Mouse (Mus musculus) retina, postnatal 1 day (tissue): ENCODE data around the gene Tesmin.

Experiments
- DNase-seq: peaks from one replicate; pipeline ENCODE4 v3.0.0-alpha.2; 2012

The Tesmin gene

DNA sequence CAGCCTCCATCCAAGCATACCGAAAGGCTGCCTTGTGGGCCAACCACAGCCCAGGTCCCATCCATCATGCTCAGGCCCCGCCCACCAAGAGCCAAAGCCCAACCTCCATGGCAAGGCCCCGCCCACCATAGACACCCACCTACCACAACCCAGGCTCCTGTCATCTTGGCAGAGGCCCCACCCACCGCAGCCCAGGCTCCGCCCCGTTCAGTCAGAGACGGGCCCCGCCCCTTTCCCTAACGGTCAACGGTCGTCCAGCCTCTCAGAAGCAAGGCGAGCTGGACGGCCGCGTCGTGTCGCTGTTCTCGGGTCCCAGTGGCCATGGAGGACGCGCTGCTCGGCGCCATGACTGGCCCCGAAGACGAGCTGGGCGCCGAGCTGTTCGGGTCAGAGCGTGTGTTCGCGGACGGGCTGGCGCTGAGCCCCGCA is at the start of gene Tesmin:
Tesmin (plus strand) TSS at position 229 of the 429 bp plus-strand sequence.
- DNase-seq: peak; percentile 93

GRCm38 (mm10) chr19:3339187-3339586 is 49.5 kb upstream of the Tesmin start:
- DNase-seq: no peak

DNA sequence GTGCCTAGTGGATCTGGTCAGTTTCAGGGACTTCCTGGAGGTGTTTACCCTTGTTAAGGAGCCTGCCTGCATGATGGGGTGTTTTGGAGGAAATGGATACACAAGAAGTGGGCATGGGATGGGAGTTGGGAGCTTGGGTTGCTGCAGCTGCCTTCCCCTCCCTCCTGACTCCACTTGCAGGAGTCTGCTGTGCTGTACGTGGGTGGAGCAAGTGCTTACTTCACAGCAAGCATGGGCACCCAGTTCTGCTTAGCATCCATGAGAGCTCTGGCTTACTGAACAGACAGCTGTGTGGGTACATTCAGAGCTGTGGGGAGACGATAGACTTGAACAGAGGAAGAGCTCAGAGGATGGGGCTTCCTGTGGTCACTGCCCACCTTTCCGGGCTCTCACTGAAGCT is 47.6 kb upstream of the Tesmin start:
- DNase-seq: no peak

- DNase-seq: no peak
Observed at GRCm38 (mm10) chr19:3343929-3344328, 44.7 kb upstream of the Tesmin start.

DNA sequence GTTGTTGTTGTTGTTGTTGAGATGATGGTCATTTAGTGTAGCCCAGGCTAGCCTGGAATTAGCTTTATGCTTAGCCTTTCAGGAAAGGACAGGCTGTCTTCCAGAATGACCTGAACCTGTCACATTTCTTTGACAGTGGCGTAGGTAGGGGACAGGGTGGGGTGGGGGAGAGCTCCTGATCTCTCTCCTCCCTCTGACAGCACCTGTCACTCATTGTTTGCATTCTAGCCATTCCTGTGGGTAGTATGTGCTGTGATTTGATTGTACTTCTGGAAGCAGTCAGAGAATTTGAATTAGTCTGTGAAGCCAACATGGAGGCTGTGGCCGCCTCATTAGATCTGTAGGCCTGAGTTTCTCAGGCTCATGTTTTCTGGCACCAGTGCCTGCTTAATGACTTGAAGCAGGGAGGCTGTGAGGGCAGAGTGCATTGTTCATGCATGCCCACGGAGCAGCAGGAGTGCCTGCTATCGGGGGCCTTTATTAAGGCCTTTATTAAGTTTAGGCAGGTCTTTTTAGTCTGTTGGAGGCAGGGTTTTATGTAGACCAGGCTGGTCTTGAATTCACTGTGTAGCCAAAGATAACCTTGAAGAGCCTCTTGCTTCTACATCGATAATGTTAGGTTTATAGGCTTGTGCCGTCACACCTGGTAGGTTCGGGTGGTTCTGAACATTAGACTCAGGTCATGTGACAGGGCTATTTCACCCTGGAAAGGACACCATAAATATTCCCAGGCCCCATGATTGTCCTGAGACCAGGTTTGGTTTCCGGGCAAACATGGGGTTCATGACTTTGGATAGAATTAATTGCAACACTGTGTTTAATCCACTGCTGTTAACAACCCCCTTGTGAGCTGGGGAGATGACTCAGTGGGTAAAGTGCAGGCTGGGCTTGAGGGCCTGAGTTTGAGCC is 43.8 kb upstream of the Tesmin start:
- no peak for DNase-seq

- no peak for DNase-seq
Observed at GRCm38 (mm10) chr19:3347784-3348183, 40.9 kb upstream of the Tesmin start.

DNA sequence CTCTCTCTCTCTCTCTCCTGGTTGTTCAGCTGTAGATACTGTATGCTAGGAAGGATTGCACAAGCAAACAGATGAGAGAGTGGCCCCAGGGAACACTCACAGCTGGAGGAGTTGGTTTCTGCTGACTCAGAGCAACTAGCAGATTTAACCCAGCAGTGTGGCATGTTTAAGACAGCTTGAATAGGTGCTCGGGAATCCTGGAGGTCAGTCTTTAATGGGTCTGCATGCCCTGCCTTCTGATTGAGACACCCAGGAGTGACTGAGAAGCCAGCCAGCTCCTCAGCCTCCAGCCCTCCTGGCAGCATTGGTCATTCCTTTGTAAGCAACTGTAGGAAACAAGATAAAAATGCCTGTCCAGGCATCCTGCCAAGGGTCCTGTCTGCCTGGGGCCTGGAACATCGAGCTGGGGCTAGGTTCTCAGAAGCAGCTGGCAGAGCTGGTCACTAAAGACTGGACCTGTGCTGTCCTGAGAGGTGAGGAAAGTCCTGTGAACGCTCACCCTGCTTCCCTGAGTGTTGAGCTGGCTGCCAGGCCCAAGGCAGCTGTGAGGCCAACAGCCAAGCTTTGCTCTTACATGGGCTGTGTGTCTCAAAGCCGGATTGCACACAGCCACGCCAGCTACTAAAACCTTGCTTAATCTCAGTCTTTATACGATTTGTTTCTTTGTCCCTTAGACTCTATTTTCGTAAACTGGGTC is 35.1 kb upstream of the Tesmin start:
- DNase-seq: peak; percentile 13

DNA sequence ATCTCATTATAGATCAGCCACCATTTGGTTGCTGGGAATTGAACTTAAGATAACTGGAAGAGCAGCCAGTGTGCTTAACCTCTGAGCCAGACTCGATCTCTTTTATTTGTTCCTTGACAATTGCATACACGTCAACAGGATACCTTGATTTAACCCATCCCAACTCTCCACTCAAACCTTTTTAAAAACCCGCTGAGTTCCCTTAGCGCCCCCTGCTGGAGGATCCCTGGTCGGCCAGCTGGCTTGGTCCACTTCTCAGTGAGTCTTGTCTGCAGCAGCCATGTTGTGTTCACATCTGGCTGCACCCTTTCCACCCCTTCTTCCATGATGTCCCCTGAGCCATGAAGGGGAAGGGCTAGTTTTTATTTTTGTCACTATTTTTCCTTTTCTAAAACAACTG is 33.6 kb upstream of the Tesmin start:
- DNase-seq: no peak

DNA sequence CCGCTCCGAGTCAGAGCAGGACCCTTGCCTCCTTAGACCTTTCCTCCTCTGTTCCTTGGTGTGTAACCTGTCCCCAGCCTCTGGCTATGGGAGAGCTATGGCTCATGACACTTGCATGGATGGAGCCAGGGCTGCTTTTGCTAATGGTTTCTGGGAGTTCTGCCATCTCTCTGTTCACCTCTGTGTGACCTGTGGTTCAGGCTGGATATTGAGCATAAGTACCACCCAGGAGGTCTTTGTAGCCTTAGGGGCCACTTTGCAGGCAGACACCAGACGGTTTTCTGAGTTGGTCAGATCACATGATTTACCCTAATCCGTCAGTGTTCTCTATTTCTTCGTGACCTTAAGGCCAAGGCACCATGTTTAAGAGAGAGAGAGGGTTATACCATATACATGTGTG is 32.1 kb upstream of the Tesmin start:
- no peak for DNase-seq

DNA sequence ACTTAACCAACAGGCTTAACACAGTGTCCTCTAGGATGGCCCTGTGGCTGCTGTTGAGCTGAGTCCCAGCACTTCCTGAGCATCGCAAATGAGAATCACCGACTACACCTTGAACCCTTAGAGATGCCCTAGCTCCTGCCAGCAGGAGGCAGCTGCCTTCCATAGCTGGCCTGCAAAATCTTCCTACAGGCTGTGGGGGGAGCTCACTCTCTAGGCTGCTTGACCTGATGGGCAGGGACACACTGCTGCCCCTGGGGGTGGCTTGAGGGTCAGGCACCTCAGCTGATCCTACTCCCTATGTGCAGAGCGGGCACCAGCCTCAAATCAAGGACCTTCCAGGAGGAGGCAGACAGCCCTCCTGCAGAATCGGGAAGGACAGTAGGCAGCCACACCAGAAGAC is 31.0 kb upstream of the Tesmin start:
- DNase-seq: peak; percentile 46

DNA sequence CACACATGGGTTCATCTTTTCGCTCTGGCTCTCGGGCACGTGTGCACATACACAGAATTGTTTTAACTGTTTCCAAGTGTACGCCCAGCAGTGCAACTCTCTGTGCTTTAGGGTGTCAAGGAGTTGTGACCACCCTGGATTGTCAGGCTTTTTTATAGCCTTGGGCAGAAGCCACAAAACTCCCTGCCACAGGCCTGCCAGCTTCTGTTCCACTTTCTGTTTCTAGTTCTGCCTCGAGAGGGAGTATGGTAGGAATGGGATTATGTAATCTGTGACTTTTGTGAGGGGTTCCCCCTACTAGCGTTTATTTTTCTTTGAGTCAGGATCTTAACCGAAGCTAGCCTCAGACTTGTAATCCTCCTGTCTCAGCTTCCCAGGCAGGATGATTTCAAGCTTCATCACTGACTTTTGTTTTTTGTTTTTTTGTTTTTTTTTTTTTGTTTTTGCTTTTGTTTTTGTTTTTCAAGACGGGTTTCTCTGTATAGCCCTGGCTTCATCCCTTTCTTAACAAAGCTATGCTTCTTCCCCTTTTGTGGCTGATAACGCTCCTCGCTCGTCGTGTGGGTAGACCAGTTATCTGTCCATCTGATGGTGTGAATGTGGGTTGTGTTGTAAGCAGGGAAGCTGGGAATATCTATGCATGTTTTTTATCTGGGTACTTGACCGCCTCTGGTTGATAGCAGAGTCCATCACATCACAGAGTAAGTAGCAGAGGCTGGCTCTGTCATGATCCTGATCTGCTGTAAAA is 28.6 kb upstream of the Tesmin start:
- DNase-seq: no peak

DNA sequence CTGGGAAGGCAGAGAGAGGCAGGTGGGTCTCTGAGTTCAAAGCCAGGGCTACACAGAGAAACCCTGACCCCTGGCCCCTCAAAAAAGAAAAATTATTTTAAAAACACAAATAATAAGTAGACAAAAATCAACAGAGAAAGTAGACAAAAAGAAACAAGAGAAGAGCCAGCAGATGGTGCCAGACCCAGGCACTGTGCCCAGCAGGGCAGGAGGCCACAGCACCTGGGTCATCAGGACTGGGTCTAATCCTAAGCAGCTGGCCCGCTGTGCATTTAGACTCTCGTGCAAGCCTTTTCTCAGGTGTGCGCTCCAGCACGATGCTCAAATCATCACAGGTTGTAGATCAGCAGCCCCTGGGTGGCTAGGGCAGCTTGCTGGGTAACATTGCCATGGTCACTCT is 25.1 kb upstream of the Tesmin start:
- no peak for DNase-seq

- no peak for DNase-seq
Observed at GRCm38 (mm10) chr19:3365089-3365488, 23.6 kb upstream of the Tesmin start.

GRCm38 (mm10) chr19:3368276-3368675 is 20.4 kb upstream of the Tesmin start:
- no peak for DNase-seq

DNA sequence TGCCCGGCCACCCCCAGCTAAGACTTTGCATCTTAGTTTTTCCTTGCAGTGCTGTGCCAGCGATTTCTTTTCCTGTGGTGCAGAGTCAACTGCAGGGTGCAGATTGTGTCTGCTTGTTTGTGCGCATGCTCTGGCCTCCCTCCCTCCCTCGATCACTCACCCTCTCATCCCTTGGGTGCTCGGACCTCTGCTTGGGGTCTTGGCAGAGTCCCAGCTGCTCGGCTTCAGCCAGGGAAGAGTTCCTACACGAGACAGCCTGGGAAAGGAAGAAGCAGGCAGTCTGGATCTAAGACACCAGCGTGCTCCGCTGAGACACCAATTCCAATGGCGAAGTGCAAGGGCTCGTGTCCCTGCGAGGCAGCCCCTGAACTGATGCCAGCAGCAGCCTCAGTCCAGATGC is 15.3 kb upstream of the Tesmin start:
- no peak for DNase-seq

DNA sequence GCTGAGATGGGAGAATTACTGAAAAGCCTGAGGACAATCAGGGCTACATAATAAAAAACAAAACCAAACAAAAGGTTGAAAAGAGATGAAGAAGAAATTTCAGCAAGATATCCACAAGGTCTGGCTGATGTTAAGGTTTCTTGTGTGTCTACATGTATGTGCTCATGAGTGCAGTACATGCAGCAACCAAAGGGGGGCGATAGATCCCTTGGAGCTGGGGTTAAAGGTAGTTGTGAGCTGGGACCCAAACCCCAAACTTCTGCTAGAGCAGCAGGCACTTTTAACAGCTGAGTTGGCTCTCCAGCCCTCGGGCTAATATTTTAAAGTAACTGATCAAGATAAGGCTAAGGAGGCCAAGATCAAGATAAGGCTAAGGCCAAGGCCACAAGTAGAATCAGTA is 14.6 kb upstream of the Tesmin start:
- DNase-seq: peak; percentile 17

- DNase-seq: no peak
Observed at GRCm38 (mm10) chr19:3375945-3376495, 12.6 kb upstream of the Tesmin start.

DNA sequence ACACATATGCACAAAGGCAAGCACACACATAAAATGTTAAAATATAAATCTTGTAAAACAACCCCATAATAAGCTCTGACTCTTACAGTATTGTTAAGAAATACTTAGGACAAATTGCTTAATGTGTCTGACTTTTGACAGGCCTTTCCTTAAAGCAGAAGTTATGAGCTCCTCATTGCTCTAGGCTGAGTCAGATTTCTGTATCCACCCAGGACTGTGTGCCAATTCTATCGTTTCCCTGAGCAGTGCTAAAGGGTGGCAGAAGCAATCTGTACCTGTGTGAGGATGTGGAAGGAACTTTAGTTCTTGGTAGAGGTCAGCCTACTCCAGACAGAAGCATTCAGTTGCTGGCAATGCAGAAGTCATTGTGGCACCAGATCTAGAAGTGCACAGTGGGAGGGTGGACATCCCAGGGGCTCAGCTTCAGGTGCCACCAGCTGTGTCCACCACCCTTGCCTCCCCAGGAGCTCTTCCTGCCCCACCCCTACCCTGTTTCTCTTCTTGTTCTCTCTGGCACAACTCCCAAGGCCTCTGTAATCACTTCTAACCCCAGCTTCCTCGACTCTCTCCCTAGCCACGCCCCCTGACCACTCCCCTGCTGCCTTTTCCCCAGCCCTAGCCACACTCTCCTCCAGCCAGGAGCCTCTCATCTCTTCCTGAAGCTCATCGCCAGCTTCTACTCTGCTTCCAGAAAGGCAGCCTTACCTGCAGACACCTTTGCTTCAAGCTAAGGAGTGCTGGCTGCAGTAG is 11.5 kb upstream of the Tesmin start:
- no peak for DNase-seq

- DNase-seq: no peak
Observed at GRCm38 (mm10) chr19:3378614-3379013, 10.0 kb upstream of the Tesmin start.

DNA sequence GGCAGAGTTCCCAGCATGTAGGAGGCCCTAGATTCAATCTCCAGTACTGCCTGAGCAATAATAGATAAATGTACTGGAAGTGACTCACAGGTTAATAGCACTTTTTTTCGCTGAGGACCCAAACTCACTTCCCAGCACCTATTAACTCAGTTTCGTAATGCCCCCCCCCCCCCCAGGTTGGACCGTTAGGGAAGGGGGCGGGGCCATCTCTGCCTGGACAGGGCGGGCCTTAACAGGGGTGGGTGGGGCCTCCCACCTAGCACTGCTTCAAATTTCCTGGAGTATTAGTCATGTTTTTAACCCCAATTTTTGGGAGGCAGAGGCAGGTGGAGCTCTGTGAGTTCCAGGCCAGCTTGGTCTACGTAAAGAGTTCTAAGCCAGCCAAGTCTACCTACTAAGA is 596 bp upstream of the Tesmin start:
- no peak for DNase-seq

DNA sequence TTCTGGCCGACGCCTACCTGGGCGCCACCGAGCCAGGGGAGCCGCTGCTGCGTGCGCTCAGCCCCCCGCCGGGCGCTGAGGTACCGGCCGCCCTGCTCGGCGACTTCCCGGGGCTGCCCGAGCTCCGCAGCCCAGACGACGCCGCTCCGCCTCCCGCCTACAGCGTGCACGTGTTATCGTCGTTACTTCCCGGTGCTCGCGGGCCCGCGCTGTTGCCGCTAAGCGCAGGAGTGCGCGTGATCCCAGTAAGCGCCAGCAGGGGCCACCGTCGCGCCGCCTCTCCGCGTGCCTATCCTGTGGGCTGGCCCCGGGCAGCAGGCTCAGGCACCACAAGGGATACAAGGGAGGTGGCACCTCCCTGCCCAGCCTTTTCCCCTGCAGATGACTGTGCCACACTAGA is 432 bp downstream of the Tesmin start:
- DNase-seq: peak; percentile 90

- DNase-seq: no peak
Observed at GRCm38 (mm10) chr19:3392384-3392783, 3.7 kb downstream of the Tesmin start.
